Mouse (Mus musculus) megakaryocyte, embryonic 14.5 days (primary cell): ENCODE data around the gene Tnnt3.

Source experiments
- FLI1 ChIP-seq: IDR thresholded peaks from 2 replicates; pipeline ENCODE4 v1.6.1; 2012; ENCODE audit warnings: low read length, inconsistent platforms, mixed read lengths
- GATA1 ChIP-seq: IDR thresholded peaks from 3 replicates; pipeline ENCODE4 v1.6.1; 2012; ENCODE audit warnings: mixed read lengths, low read length, inconsistent platforms, borderline replicate concordance

DNA sequence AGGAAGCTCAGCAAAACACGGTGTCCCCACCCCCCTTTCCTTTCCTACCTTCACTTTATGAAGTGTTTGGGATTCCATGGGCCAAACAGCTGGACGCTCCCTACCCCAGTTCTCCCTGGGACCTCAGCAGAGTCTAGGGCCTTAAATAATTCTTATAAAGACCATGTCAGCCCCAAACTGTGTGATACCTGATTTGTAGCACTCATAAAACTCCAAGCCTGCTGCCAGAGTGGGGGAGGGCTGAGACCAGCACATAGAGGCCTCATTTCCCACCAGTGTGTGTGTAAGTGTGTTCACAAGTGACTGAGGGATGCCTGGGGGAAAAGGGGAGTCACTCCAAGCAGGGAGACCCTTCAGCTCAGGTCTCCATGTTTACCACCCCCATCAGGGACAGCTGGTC lies 49.2 kb downstream of the Tnnt3 start:
- TF ChIP-seq FLI1: no peak
- TF ChIP-seq GATA1: no peak
